Mouse (Mus musculus): ENCODE measurements around the gene Olfr875. TPM values are rescaled to one million over a fixed set of nuclear protein-coding genes. Genes with fewer than 3 reads are reported as not detected.
"Not testable (repeated sequence)": the region's sequence is repeated elsewhere in the genome, so short reads cannot be mapped to it uniquely, and the experiment has no call there.

Gene Olfr875
- polyA plus RNA-seq (2015; fragmentation: Nextera tagmentation; extraction: Ambion mirVana) = 0.79 TPM in 1 of 2 replicates, not detected in the other

DNA sequence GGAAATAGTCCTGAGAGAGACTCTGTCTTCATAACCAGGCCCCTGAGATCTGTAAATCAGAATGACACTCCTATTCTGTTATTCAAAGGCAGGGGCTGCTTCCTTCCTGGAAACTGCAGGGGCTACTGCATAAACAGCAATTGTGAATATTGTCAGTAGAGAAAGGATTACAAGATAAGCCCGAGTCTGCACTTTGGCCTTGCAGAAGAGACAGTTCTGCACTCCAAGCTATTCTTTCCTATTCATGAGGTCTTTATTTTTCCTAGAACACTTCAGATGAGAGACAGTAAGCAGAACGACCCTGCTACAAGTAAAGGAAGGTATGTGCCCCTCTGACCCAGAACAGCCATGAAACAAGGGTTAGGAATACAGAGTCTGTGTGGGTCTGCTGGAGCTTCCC lies at the start of gene Olfr875:
Gene Olfr875 (plus strand): TSS at position 99 of the 400 bp plus-strand sequence.
- no peak within 1 kb of the TSS for H3K4me3 ChIP-seq (replicated peaks)
- no peak within 1 kb of the TSS for H3K4me2 ChIP-seq (replicated peaks)
- H3K36me3 ChIP-seq = no peaks in the 10 kb centered on the region
- no peak for ATAC-seq (ENCODE audit: insufficient number of reproducible peaks, low FRiP score, low TSS enrichment, low read depth)
- no peak within 1 kb of the TSS for H3K27ac ChIP-seq (replicated peaks)
- H3K27me3 ChIP-seq = no peaks in the 10 kb centered on the region
- 34% methylated on average over 2 of the region's 2 CpGs for WGBS
- H3K9me3 ChIP-seq (replicated peaks) = no peaks in the 10 kb centered on the region
- no peaks in the 10 kb centered on the region for H3K4me1 ChIP-seq
- H3K9ac ChIP-seq = no peak within 1 kb of the TSS

DNA sequence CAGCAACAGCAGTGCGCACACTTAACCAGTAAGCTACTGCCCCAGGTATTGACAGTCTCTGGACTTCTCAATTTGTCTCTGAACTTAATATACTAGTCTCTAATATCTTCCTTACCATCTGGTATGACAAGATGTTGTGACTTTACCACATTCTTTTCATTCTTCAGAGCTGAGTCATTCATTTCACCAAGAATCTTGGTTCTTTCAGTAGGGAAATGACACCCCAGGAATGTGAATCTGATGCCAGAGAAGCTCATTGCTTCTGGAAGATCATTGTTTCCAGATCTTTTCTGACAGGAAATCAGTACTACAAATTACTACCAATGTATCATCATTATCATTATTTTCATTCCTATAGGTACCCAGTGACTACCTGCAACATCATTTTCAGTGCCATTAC lies 37.3 kb upstream of the Olfr875 start:
- H3K36me3 ChIP-seq = no peaks in the 10 kb centered on the region
- no peaks in the 10 kb centered on the region for H3K4me1 ChIP-seq
- no peak for ATAC-seq (ENCODE audit: insufficient number of reproducible peaks, low FRiP score, low TSS enrichment, low read depth)
- no peaks in the 10 kb centered on the region for H3K9me3 ChIP-seq (replicated peaks)
- H3K27ac ChIP-seq (replicated peaks) = no peak overlapping the region
- no peak overlapping the region for H3K4me3 ChIP-seq (replicated peaks)
- 91% methylated on average over 1 of the region's 1 CpGs for WGBS
- no peak overlapping the region for H3K9ac ChIP-seq
- H3K4me2 ChIP-seq (replicated peaks) = no peak overlapping the region
- no peaks in the 10 kb centered on the region for H3K27me3 ChIP-seq

DNA sequence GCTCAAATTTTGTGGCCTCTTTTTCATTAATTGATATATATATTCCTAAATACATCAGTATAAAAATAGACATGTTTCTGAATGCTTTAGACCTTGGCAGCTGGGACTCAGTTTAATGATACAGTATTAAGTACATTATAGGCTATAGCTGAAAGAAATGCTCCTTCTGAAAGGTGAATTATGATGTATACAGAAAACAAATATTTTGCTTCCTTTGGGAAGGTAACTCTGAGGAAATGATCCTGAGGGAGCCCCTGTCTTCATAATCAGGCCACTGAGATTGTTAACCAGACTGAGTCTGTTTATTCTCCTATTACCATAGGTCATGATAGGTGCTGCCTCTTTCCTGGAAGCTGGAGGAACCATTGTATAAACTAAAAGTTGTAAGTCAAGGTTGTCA lies 26.9 kb upstream of the Olfr875 start, which contains the start of gene Olfr874:
Gene Olfr874 (plus strand): TSS at position 301 of the 400 bp plus-strand sequence.
- no peak within 1 kb of the TSS for H3K9ac ChIP-seq
- no peaks in the 10 kb centered on the region for H3K36me3 ChIP-seq
- no peaks in the 10 kb centered on the region for H3K9me3 ChIP-seq (replicated peaks)
- H3K27me3 ChIP-seq = no peaks in the 10 kb centered on the region
- no peak for ATAC-seq (ENCODE audit: insufficient number of reproducible peaks, low FRiP score, low TSS enrichment, low read depth)
- no peak within 1 kb of the TSS for H3K27ac ChIP-seq (replicated peaks)
- H3K4me1 ChIP-seq = no peaks in the 10 kb centered on the region
- no peak within 1 kb of the TSS for H3K4me2 ChIP-seq (replicated peaks)
- H3K4me3 ChIP-seq (replicated peaks) = no peak within 1 kb of the TSS

DNA sequence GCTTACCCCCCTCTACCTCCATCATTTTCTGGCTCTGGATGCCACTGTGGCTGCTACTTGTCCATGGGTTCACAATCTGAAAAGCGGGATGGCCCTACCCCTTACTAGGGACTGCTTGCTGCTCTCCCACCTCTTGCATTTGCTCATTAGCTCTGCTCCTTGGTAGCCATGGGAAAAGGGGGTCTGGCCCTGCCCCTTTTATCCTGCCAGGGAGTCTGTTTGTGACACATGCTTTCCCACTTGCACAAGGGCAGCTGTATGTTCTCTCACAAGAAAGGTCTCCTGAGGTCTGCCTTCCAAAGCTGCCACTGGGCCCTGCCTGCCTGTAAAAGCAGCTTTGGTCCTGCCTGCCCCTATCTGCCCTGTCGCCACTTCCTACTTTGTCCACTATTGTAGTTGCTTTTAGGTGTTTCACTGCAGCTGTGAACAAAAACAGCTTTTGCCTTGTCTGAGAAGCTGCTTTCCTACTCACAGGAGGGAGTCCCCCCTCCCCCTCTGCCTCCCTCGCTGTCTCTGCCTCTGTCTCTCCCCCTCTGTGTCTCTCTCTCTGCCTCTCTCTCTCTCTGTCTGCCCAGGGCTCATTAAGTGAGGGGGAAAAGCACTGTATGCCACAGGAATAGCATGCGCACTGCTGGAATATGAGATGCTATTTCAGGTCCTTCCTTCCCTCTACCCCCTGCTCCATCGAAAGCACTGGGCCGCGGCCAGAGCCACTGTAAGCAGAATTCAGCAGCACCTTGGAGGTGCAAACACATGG lies 21.2 kb upstream of the Olfr875 start:
- no peak overlapping the region for H3K9ac ChIP-seq
- 39% methylated on average over 7 of the region's 7 CpGs for WGBS
- ATAC-seq (ENCODE audit: insufficient number of reproducible peaks, low FRiP score, low TSS enrichment, low read depth) = no peak

DNA sequence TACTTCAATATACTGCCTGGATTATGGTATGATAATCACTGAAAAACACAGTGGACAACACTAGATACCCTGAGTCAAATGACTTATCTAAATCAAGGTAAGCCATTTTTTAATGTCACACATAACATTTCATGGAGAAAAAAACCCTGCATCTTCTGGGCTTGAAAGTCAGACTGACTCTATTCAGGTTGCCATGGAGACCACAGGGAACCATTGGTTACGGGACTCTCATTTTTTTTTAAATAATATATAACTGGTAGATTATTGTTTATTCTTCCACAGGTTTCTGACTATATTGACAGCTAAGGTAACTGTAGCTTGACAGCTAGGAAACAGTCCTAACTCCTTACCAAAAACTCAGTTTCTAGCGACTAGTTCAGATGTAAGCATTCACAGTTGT lies 20.2 kb upstream of the Olfr875 start:
- H3K9ac ChIP-seq = no peak overlapping the region
- H3K36me3 ChIP-seq = no peaks in the 10 kb centered on the region
- H3K9me3 ChIP-seq (replicated peaks) = no peaks in the 10 kb centered on the region
- H3K27ac ChIP-seq (replicated peaks) = no peak overlapping the region
- no peak overlapping the region for H3K4me3 ChIP-seq (replicated peaks)
- no peaks in the 10 kb centered on the region for H3K27me3 ChIP-seq
- H3K4me1 ChIP-seq = 0 out of 2 replicates have a peak, but pooled peaks cover 5% of the 10 kb centered on the region
- 70% methylated on average over 2 of the region's 2 CpGs for WGBS
- no peak for ATAC-seq (ENCODE audit: insufficient number of reproducible peaks, low FRiP score, low TSS enrichment, low read depth)
- no peak overlapping the region for H3K4me2 ChIP-seq (replicated peaks)

More for the DNA sequence above, 21.2 kb upstream of the Olfr875 start:
- 0 out of 2 replicates have a peak, but pooled peaks cover 5% of the 10 kb centered on the region for H3K4me1 ChIP-seq
- H3K9me3 ChIP-seq (replicated peaks) = no peaks in the 10 kb centered on the region
- H3K27me3 ChIP-seq = no peaks in the 10 kb centered on the region
- H3K36me3 ChIP-seq = no peaks in the 10 kb centered on the region
- H3K27ac ChIP-seq (replicated peaks) = no peak overlapping the region
- H3K4me3 ChIP-seq (replicated peaks) = no peak overlapping the region
- no peak overlapping the region for H3K4me2 ChIP-seq (replicated peaks)

DNA sequence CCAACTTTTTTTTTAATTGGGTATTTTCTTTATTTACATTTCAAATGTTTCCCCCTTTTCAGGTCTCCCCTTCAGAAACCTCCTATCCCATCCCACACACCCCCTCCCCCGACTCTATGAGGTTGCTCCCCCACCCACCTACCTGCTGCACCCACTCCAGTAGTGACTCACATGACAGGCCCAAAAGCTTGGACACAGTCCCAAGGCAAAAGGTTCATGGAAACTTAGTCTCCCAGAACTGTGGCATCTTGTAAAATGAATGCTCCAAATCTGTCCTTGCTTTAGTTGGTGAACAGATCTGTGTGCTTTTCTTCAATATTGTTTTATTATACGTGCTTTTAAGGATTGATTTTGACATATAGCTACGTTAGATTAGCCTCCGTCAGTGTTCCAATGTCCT lies 19.7 kb upstream of the Olfr875 start:
- no peak overlapping the region for H3K4me3 ChIP-seq (replicated peaks)
- H3K9ac ChIP-seq = no peak overlapping the region
- ATAC-seq (ENCODE audit: insufficient number of reproducible peaks, low FRiP score, low TSS enrichment, low read depth) = no peak
- H3K4me2 ChIP-seq (replicated peaks) = no peak overlapping the region
- 0 out of 2 replicates have a peak, but pooled peaks cover 5% of the 10 kb centered on the region for H3K4me1 ChIP-seq
- no peaks in the 10 kb centered on the region for H3K27me3 ChIP-seq
- 68% methylated on average over 4 of the region's 4 CpGs for WGBS
- no peak overlapping the region for H3K27ac ChIP-seq (replicated peaks)
- H3K36me3 ChIP-seq = no peaks in the 10 kb centered on the region
- H3K9me3 ChIP-seq (replicated peaks) = no peaks in the 10 kb centered on the region

DNA sequence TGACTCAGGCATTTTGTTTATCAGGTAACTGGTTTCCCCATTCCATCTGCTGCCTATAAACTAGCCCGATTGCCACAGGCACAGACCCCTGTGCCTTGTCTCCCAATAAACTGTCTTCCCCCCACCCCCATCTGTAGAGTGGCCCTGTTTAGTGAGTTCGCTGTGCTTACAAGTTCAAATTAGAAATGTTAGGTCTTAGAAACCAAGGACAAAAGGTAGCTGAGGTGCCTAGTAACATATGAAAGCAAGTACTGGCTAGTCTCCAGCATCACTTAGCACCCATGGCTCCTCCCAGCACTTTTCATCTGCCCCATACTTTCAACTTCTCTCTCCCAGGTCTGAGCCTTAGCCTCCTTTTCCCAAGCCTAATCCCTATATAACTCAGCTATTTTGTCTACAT lies 9.9 kb upstream of the Olfr875 start:
- Histone ChIP-seq H3K4me3 (replicated peaks) (no peak overlapping the region), H3K9me3 (replicated peaks) (no peaks in the 10 kb centered on the region), H3K27me3 (no peaks in the 10 kb centered on the region), H3K9ac (no peak overlapping the region), H3K36me3 (no peaks in the 10 kb centered on the region), H3K4me2 (replicated peaks) (no peak overlapping the region), H3K27ac (replicated peaks) (no peak overlapping the region), H3K4me1 (no peaks in the 10 kb centered on the region)
- ATAC-seq (ENCODE audit: insufficient number of reproducible peaks, low FRiP score, low TSS enrichment, low read depth) = no peak
- WGBS = 75% methylated on average over 2 of the region's 2 CpGs

DNA sequence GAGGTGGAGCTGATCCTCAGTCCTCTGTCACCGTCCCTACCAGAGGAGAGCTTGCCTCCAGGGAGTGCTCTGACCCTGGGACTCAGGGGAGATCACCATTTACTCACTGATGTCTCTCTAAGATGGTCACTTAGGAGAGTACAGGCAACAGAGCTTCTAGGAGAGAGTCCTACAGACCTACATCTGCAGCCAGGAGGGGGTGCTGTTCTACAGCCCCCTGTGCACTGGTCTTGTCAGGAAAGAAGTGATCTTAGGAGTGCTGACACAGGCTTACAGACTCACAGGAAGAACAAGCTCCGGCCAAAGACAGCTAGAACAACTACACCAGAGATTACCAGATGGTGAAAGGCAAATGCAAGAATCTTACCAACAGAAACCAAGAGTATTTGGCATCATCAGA lies 9.1 kb upstream of the Olfr875 start:
- Histone ChIP-seq H3K9me3 (replicated peaks) (no peaks in the 10 kb centered on the region), H3K4me2 (replicated peaks) (no peak overlapping the region), H3K4me1 (no peaks in the 10 kb centered on the region), H3K27ac (replicated peaks) (no peak overlapping the region), H3K4me3 (replicated peaks) (no peak overlapping the region), H3K36me3 (no peaks in the 10 kb centered on the region), H3K9ac (no peak overlapping the region), H3K27me3 (no peaks in the 10 kb centered on the region)
- WGBS = 58% methylated on average over 2 of the region's 2 CpGs
- no peak for ATAC-seq (ENCODE audit: insufficient number of reproducible peaks, low FRiP score, low TSS enrichment, low read depth)

DNA sequence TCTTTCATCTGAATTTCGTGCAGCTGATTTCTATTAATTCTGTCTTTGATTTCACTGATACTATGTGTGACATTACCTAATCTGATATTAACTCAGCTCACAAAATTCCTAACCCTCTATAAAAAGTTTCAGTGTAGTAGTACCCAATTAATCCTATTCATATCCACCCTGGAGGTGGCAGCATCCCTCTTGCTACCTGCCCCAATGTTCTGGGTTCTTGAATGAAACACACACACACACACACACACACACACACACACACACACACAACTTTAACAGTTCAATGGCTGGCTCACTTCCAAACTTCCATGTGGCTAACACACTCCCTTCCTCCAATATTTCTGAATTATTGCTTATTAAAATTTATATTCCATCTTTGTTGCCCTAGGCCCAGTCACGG lies 996 bp upstream of the Olfr875 start:
- H3K4me2 ChIP-seq (replicated peaks) = no peak overlapping the region
- no peaks in the 10 kb centered on the region for H3K27me3 ChIP-seq
- H3K27ac ChIP-seq (replicated peaks) = no peak overlapping the region
- ATAC-seq (ENCODE audit: insufficient number of reproducible peaks, low FRiP score, low TSS enrichment, low read depth) = no peak
- H3K9ac ChIP-seq = no peak overlapping the region
- H3K4me3 ChIP-seq (replicated peaks) = no peak overlapping the region
- H3K36me3 ChIP-seq = no peaks in the 10 kb centered on the region
- no peaks in the 10 kb centered on the region for H3K4me1 ChIP-seq
- 63% methylated on average over 2 of the region's 2 CpGs for WGBS
- H3K9me3 ChIP-seq (replicated peaks) = no peaks in the 10 kb centered on the region

DNA sequence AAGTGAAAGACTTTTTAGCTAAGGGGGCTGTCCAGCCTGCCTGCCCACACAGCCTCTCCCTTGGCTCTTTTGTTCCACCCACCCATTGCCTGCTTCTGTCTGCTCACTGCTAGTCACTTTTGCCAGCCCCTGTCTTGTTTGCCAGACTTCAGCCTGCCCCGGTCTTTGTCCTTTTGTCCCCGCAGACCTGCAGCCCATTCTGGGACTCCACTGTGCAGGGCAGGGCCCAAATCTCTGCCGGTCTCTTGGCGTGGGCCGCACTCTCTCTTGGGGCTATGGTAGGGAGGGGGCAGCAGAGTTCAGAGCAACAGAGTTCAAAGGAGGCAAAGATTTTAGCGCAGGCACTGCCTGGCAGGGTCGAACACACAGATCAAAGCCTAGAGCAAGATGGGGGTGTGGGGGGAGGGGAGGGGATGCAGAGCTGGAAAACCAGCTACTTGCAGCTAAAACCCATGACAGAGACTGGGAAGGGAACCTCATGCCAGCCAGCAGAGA lies 11.2 kb downstream of the Olfr875 start:
- no peaks in the 10 kb centered on the region for H3K27me3 ChIP-seq
- H3K4me2 ChIP-seq (replicated peaks) = peak overlapping the region; percentile 47
- no peak overlapping the region for H3K27ac ChIP-seq (replicated peaks)
- 3% methylated on average over 7 of the region's 7 CpGs for WGBS
- no peak overlapping the region for H3K9ac ChIP-seq
- no peaks in the 10 kb centered on the region for H3K9me3 ChIP-seq (replicated peaks)
- peak overlapping the region; percentile 24 for H3K4me3 ChIP-seq (replicated peaks)
- peaks cover 6% of the 10 kb centered on the region for H3K4me1 ChIP-seq
- H3K36me3 ChIP-seq = no peaks in the 10 kb centered on the region
- peak; percentile 73; the same call in 1 of the 2 replicates for ATAC-seq (ENCODE audit: insufficient number of reproducible peaks, low FRiP score, low TSS enrichment, low read depth)

DNA sequence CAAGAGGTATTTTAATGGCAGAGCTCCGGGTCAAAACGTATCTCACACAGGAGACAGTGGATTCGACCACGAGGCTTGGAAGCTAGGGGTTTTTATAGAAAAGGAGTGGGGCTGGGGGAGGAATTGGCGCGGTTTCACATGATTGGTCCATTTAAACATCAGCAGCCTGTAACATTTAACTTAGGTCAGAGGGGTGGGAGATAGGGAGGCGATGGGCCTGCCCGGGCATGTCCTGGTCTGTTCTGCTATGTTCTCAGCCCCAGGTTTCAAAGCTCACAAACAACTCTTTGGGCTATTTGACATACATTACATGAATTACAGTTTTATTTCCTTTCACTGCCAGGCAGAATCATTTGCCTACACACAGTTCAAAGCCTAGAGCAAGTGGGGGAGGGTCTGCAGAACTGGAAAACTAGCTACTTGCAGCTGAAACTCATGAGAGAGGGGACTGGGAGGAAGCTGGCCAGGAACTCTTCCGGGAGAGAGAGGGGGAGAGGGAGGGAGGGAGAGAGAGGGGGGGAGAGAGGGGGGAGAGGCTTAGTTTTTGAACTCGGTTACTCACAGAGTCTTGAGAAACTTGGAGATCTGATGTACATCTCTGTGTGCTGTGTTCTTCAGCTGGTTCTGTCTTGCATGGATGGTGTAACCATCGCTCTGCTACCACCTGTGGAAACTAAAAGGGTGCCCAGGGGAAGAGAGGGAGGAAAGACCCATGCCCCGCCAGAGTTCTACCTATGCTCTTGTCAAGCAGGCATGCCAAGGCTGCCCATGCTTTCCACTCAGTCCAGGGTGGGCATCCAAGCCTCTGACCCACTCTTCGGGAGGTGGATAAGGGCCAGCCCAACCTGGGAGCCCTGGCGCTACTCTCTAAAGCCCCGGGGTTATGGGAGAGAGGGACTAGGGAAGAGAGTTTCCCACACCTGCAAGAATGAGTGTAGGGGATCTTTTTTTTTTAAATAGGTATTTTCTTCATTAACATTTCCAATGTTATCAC lies 12.0 kb downstream of the Olfr875 start:
- 50% methylated on average over 11 of the region's 15 CpGs for WGBS
- not testable (repeated sequence) for H3K36me3 ChIP-seq; H3K27ac ChIP-seq (replicated peaks); H3K27me3 ChIP-seq; H3K4me1 ChIP-seq; ATAC-seq (ENCODE audit: insufficient number of reproducible peaks, low FRiP score, low TSS enrichment, low read depth); H3K9me3 ChIP-seq (replicated peaks); H3K9ac ChIP-seq
- H3K4me2 ChIP-seq (replicated peaks) = peak overlapping the region; percentile 47
- peak overlapping the region; percentile 24; the same call in 1 of the 2 replicates for H3K4me3 ChIP-seq (replicated peaks)
